Mouse (Mus musculus) liver, postnatal 0 days (tissue): ENCODE measurements around the gene Pou2f3.

Experiments used
- CTCF ChIP-seq: sonication (generic); IDR thresholded peaks from 2 replicates; pipeline ENCODE4 v1.5.1; 2016; ENCODE audit warnings: antibody characterized with exemption, low read depth
- EP300 ChIP-seq: IDR thresholded peaks from 2 replicates; pipeline ENCODE4 v1.6.1; 2016; ENCODE audit warnings: antibody characterized with exemption, low read depth, mild to moderate bottlenecking

GRCm38 (mm10) chr9:43240594-43240900 is 30.4 kb upstream of the Pou2f3 start:
- no peak for TF ChIP-seq EP300
- TF ChIP-seq CTCF, result no peak
